Mouse (Mus musculus) testis, adult 2 months (tissue): ENCODE results near the gene Fbxo42. TPM values are rescaled to one million over a fixed set of nuclear protein-coding genes. Genes with fewer than 3 reads are reported as not detected.
"Not testable (repeated sequence)": the region's sequence is repeated elsewhere in the genome, so short reads cannot be mapped to it uniquely, and the experiment has no call there.

Experiments
- H3K27ac ChIP-seq: fragments of 200-500 bp; 2 replicates; pipeline ENCODE4 v1.5.1; 2012; ENCODE audit warnings: low read depth, low read length; ENCODE audit not compliant: control insufficient read depth, insufficient read depth
- H3K27me3 ChIP-seq: fragments of 200-500 bp; 2 replicates; pipeline ENCODE4 v1.6.1; 2012; ENCODE audit warnings: mild to moderate bottlenecking, low read length, moderate library complexity; ENCODE audit not compliant: control insufficient read depth, insufficient read depth
- H3K36me3 ChIP-seq: fragments of 200-500 bp; 2 replicates; pipeline ENCODE4 v1.6.1; 2012; ENCODE audit warnings: mild to moderate bottlenecking, low read length; ENCODE audit not compliant: control insufficient read depth, insufficient read depth
- H3K4me1 ChIP-seq: fragments of 200-500 bp; 2 replicates; pipeline ENCODE4 v1.6.1; 2012; ENCODE audit warnings: low read length; ENCODE audit not compliant: control insufficient read depth, insufficient read depth
- H3K4me3 ChIP-seq: fragments of 200-500 bp; 2 replicates; pipeline ENCODE4 v1.5.1; 2012; ENCODE audit warnings: low read depth, mild to moderate bottlenecking, low read length, moderate library complexity, mixed read lengths; ENCODE audit not compliant: control insufficient read depth
- CTCF ChIP-seq: fragments of 200-500 bp; IDR thresholded peaks from 2 replicates; pipeline ENCODE4 v1.5.1; 2012; ENCODE audit warnings: low read depth, mild to moderate bottlenecking, inconsistent platforms, low read length, moderate library complexity; ENCODE audit not compliant: control insufficient read depth, insufficient read depth, insufficient replicate concordance
- POLR2A ChIP-seq: fragments of 200-500 bp; IDR thresholded peaks from 2 replicates; pipeline ENCODE4 v1.6.1; 2012; ENCODE audit warnings: low read depth, mild to moderate bottlenecking, inconsistent platforms, low read length, moderate library complexity; ENCODE audit not compliant: control insufficient read depth
- polyA plus RNA-seq: library from polyadenylated mRNA; depleted of rRNA; stranded (reverse); fragments of >200 nt; gene quantifications from 2 replicates; pipeline ENCODE4 v1.2.3, GENCODE M21; 2012

Fbxo42 gene
- polyA plus RNA-seq, 1 experiment = 10.7 TPM

- H3K4me3 ChIP-seq = peak overlapping the region; percentile 91
- H3K4me1 ChIP-seq = peaks cover 4% of the 10 kb centered on the region; the same call in 1 of the 2 replicates
- peak overlapping the region; percentile 91 for H3K27ac ChIP-seq
- no peaks in the 10 kb centered on the region for H3K27me3 ChIP-seq
- no peak for TF ChIP-seq POLR2A
- TF ChIP-seq CTCF = no peak
- H3K36me3 ChIP-seq = no peaks in the 10 kb centered on the region
These were observed 9.1 kb upstream of the Fbxo42 start for GRCm38 (mm10) chr4:141138425-141139115.

GRCm38 (mm10) chr4:141139116-141139970 is 8.4 kb upstream of the Fbxo42 start, which contains the start of gene Szrd1:
TSS of gene Szrd1 (minus strand) at chr4:141139775.
- Histone ChIP-seq H3K4me1 (peaks cover 4% of the 10 kb centered on the region; the same call in 1 of the 2 replicates), H3K36me3 (no peaks in the 10 kb centered on the region; the same call in 1 of the 2 replicates), H3K4me3 (peak within 1 kb of the TSS; percentile 91), H3K27me3 (no peaks in the 10 kb centered on the region), H3K27ac (peak within 1 kb of the TSS; percentile 91)
- TF ChIP-seq POLR2A (peak; percentile 96), CTCF (no peak)

- H3K27ac ChIP-seq, H3K27me3 ChIP-seq, H3K4me1 ChIP-seq, H3K4me3 ChIP-seq, H3K36me3 ChIP-seq: not testable (repeated sequence)
These were observed 7.4 kb upstream of the Fbxo42 start for GRCm38 (mm10) chr4:141140354-141140753.

- Histone ChIP-seq H3K36me3 (no peaks in the 10 kb centered on the region; the same call in 1 of the 2 replicates), H3K27me3 (no peaks in the 10 kb centered on the region), H3K27ac (no peak overlapping the region), H3K4me1 (peaks cover 4% of the 10 kb centered on the region; the same call in 1 of the 2 replicates), H3K4me3 (no peak overlapping the region)
- no peak for TF ChIP-seq POLR2A
- no peak for TF ChIP-seq CTCF
These were observed 6.7 kb upstream of the Fbxo42 start for GRCm38 (mm10) chr4:141140967-141141366.

GRCm38 (mm10) chr4:141142285-141142811 is 5.4 kb upstream of the Fbxo42 start:
- H3K4me1 ChIP-seq = peaks cover 6% of the 10 kb centered on the region
- H3K27ac ChIP-seq = no peak overlapping the region
- H3K36me3 ChIP-seq = no peaks in the 10 kb centered on the region; the same call in 1 of the 2 replicates
- no peak overlapping the region for H3K4me3 ChIP-seq
- H3K27me3 ChIP-seq = no peaks in the 10 kb centered on the region
- TF ChIP-seq CTCF (peak; percentile 28; the same call in 1 of the 2 replicates), POLR2A (no peak)

- H3K4me3 ChIP-seq, H3K27me3 ChIP-seq, H3K27ac ChIP-seq, H3K4me1 ChIP-seq, H3K36me3 ChIP-seq: not testable (repeated sequence)
These were observed 2.6 kb upstream of the Fbxo42 start for GRCm38 (mm10) chr4:141145124-141145523.

- no peaks in the 10 kb centered on the region; the same call in 1 of the 2 replicates for H3K36me3 ChIP-seq
- H3K27me3 ChIP-seq = no peaks in the 10 kb centered on the region
- no peak for TF ChIP-seq POLR2A
- TF ChIP-seq CTCF = no peak
- H3K4me3 ChIP-seq = peak overlapping the region; percentile 41; the same call in 1 of the 2 replicates
- H3K4me1 ChIP-seq = peaks cover 5% of the 10 kb centered on the region
- H3K27ac ChIP-seq = no peak overlapping the region
These were observed 1.2 kb upstream of the Fbxo42 start for GRCm38 (mm10) chr4:141146491-141147033.
